Mouse (Mus musculus) ES-E14 (cell line): ENCODE measurements around the gene Dnajb6. TPM values are rescaled to one million over a fixed set of nuclear protein-coding genes. Genes with fewer than 3 reads are reported as not detected.

Experiments used
- DNase-seq: peaks from one replicate; pipeline ENCODE4 v3.0.0-alpha.2; 2013; ENCODE audit warnings: low read depth, low spot score
- H3K27ac ChIP-seq: 2 replicates; pipeline ENCODE4 v1.5.1; 2012; ENCODE audit warnings: low read depth, mild to moderate bottlenecking, low read length, moderate library complexity, mixed read lengths; ENCODE audit not compliant: poor library complexity, insufficient read depth, severe bottlenecking
- H3K36me3 ChIP-seq: 2 replicates; pipeline ENCODE4 v1.6.1; 2012; ENCODE audit warnings: mild to moderate bottlenecking, low read length, moderate library complexity, mixed read lengths; ENCODE audit not compliant: control insufficient read depth, poor library complexity, insufficient read depth, severe bottlenecking
- H3K4me1 ChIP-seq, 2 experiments: fragments of 150-350 bp in 1 of 2; sonication (generic) in 1 of 2; 2 replicates each; pipeline ENCODE4 v1.6.1; 2012; ENCODE audit warnings: low read length in 2 of 2, mild to moderate bottlenecking in 1 of 2, mixed read lengths in 1 of 2; ENCODE audit not compliant: control insufficient read depth in 2 of 2, insufficient read depth in 2 of 2, poor library complexity in 1 of 2
- H3K4me3 ChIP-seq, 2 experiments: fragments of 150-350 bp in 1 of 2; sonication (generic) in 1 of 2; 2 replicates each; pipeline ENCODE4 v1.5.1; 2012; ENCODE audit warnings: low read length in 2 of 2, low read depth in 1 of 2, mild to moderate bottlenecking in 1 of 2, mixed read lengths in 1 of 2; ENCODE audit not compliant: insufficient read depth in 1 of 2, poor library complexity in 1 of 2, severe bottlenecking in 1 of 2
- H3K9ac ChIP-seq: 2 replicates; pipeline ENCODE4 v1.6.1; 2012; ENCODE audit warnings: low read depth, mild to moderate bottlenecking, low read length, mixed read lengths; ENCODE audit not compliant: poor library complexity, insufficient read depth, severe bottlenecking
- H3K9me3 ChIP-seq: fragments of 150-350 bp; sonication (generic); 2 replicates; pipeline ENCODE4 v1.6.1; 2012; ENCODE audit warnings: low read depth, mild to moderate bottlenecking, low read length; ENCODE audit not compliant: control insufficient read depth, insufficient read depth
- CHD2 ChIP-seq: IDR thresholded peaks from 2 replicates; pipeline ENCODE4 v1.6.1; 2014; ENCODE audit warnings: mild to moderate bottlenecking, low read depth, low read length, inconsistent platforms
- HCFC1 ChIP-seq: IDR thresholded peaks from 2 replicates; pipeline ENCODE4 v1.6.1; 2012; ENCODE audit warnings: low read length, inconsistent platforms, borderline replicate concordance; ENCODE audit not compliant: insufficient read depth
- MAFK ChIP-seq: IDR thresholded peaks from 2 replicates; pipeline ENCODE4 v1.6.1; 2014; ENCODE audit warnings: mild to moderate bottlenecking, low read depth, low read length, inconsistent platforms; ENCODE audit not compliant: insufficient read depth
- ZC3H11A ChIP-seq: IDR thresholded peaks from 2 replicates; pipeline ENCODE4 v1.6.1; 2012; ENCODE audit warnings: low read depth, mild to moderate bottlenecking, inconsistent platforms, low read length, borderline replicate concordance
- ZNF384 ChIP-seq: IDR thresholded peaks from 2 replicates; pipeline ENCODE4 v1.6.1; 2012; ENCODE audit warnings: low read depth, low read length, inconsistent platforms
- in situ Hi-C, 2 experiments: fragments of 600-800 bp; cut with MboI; formaldehyde crosslinking; loops; one replicate each; pipeline ENCODE4 v1.15.1; 2025; ENCODE audit warnings: low sequenced_read_pairs in 2 of 2, inconsistent platforms in 1 of 2; ENCODE audit not compliant: unreplicated experiment in 2 of 2
- total RNA-seq: library from RNA; depleted of rRNA; stranded (reverse); fragments of 300-350 nt; gene quantifications from 2 replicates; pipeline ENCODE4 v1.2.3, GENCODE M21; 2012; rRNA removed

Gene Dnajb6
- total RNA-seq = 163 and 224 TPM in 2 replicates

DNA sequence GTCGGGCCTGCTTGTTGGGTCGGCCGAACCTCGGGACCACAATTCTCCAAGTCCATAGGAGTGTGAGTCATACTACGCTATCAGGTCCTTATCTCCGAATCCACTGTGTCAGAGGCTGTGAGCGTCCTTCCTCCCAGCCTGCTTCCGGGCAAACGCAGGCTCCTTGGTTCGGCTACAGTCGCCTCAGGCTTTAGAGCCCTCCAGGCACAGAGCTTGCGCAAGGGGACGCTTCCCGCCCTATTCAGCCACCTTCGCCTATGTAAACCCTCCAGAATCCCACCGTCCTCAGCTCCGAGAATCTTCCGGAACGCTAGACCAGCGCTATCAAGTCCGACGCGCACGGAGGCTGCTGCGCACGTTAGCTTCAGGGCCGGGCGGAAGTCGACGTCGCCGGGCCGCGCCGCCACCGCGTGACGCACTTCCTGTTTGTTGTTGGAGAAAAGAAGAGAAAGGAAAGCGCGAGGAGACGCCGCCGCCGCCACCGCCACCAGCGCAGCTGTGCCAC, at the start of gene Dnajb6, which contains the start of gene Gm5129:
Dnajb6 (plus strand) TSS at position 132 of the 505 bp plus-strand sequence.
Gm5129 (minus strand) TSS at position 380 of the 505 bp plus-strand sequence.
- Histone ChIP-seq H3K9ac (peak within 1 kb of the TSS; percentile 85), H3K4me1 (peaks cover 4 to 6% of the 10 kb centered on the region in 2 experiments; a peak in 3 of 4 replicates), H3K4me3 (peak within 1 kb of the TSS; percentile 86 to 93), H3K27ac (peak within 1 kb of the TSS; percentile 97), H3K9me3 (no peaks in the 10 kb centered on the region), H3K36me3 (no peaks in the 10 kb centered on the region; the same call in 1 of the 2 replicates)
- in situ Hi-C loops = no loop called here
- TF ChIP-seq HCFC1 = peak; percentile 87
- no peak for TF ChIP-seq MAFK
- DNase-seq = peak; percentile 89

DNA sequence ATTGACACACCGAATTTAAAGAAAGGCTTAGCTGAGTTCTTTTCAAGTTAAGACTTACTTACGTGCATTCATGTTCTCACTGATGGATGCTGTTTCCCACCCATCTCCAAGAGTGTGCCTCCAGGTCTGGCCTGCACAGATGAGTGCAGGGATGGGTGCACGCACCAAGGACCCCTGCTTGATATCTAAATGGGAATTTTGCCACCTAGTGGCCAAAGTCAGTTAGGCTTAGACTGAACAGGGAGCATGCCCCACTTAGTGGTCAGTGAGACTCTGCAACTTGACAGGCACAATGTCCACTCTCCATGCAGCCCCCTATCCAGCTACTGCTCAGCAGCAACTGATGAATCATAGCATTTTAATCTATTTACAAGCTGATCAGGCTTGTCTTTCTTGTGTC, 47.8 kb upstream of the Dnajb6 start:
- Histone ChIP-seq H3K9me3 (no peaks in the 10 kb centered on the region), H3K36me3 (no peaks in the 10 kb centered on the region), H3K9ac (no peak overlapping the region), H3K4me3 (no peak overlapping the region), H3K4me1 (no peaks in the 10 kb centered on the region), H3K27ac (no peak overlapping the region)
- TF ChIP-seq MAFK (no peak), ZC3H11A (peak; percentile 41; the same call in 1 of the 2 replicates)
- in situ Hi-C loops = loop anchor here in 1 of 2 experiments (10.0 kb wide), 1 partner anchor 293 kb away; no protein-coding TSS in a partner anchor
- DNase-seq = peak; percentile 55

DNA sequence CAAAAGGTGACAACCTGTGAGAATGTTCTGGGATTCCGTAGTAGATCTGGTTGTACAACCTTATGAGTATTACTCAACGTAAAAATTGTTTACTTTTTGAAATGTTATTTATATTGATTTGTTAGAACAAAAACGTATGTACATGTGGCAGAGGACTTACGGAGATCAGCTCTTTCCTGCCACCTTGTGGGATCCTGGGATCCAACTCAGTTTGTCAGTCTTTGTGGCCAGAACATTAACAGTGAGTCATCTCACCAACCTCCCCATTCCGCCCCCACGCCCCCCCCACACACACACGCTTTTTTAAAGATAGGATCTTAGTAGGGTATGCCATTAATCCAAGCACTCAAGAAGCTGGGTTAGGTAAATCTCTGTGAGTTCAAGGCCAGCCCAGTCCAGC, 47.1 kb upstream of the Dnajb6 start:
- in situ Hi-C loops = loop anchor here in 1 of 2 experiments (10.0 kb wide), 1 partner anchor 294 kb away; no protein-coding TSS in a partner anchor
- Histone ChIP-seq H3K4me3 (no peak overlapping the region), H3K4me1 (no peaks in the 10 kb centered on the region), H3K27ac (no peak overlapping the region), H3K9me3 (no peaks in the 10 kb centered on the region), H3K36me3 (no peaks in the 10 kb centered on the region), H3K9ac (no peak overlapping the region)
- TF ChIP-seq ZNF384 = no peak
- TF ChIP-seq MAFK = no peak
- TF ChIP-seq HCFC1 = no peak
- no peak for TF ChIP-seq CHD2
- no peak for TF ChIP-seq ZC3H11A
- DNase-seq = no peak

DNA sequence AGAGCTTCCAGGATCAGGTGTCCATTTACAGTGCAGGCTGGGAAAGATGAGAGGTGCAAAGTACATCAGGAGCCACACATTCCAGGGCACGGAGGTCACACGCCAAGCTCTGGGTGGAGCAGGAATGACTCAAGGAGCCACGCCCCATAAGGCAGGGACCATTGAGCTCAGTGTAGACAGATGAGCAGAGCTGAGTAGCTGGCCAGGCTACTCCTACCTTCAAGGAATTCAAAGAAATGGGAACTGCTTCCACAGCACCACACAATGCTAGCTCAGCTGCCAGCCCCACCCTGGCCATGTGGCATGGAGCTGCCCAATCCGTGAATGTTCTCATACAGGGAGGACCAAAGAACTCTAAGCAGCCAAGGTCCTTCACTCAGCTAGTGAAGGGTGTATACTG, 37.0 kb upstream of the Dnajb6 start:
- H3K27ac ChIP-seq = no peak overlapping the region
- H3K9ac ChIP-seq = no peak overlapping the region
- TF ChIP-seq ZC3H11A (no peak), MAFK (no peak), HCFC1 (no peak), ZNF384 (no peak), CHD2 (no peak)
- H3K36me3 ChIP-seq = no peaks in the 10 kb centered on the region
- H3K4me3 ChIP-seq = no peak overlapping the region
- in situ Hi-C loops = no loop called here
- H3K4me1 ChIP-seq = peaks cover 0 to 6% of the 10 kb centered on the region in 2 experiments; a peak in 1 of 4 replicates
- H3K9me3 ChIP-seq = no peaks in the 10 kb centered on the region
- peak; percentile 66 for DNase-seq

DNA sequence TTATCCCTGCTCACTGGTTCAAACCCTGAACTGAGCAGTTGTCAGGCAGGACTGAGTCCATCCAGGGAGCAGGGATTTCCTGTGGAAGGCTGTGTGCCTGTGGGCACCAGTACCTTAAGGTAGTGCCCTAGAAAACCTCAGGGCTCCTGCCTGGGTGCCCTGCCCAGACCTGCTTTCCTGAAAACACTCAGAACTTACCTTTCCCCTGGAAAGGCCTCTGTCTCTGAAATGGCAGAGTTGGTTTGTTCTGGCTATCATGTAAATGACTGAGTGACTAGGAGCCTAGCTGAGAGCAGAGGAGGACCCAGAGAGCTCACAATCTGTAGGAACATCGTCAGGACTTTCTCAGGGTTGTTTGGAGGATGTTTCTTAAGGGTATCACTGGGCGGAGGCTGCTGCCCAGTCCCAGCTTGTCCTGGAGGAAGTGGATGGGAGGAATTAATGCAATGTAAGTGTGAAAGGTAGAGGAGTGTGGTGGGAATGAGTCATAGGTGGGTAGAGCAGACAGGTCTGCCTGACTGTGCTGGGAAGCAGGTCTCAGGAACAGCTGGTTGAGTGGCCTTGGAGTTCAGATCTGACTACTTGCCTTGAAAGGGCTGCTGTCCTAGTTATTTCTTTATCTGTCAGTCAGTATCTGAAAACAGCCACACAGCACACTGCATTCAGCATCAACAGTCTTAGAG, 35.8 kb upstream of the Dnajb6 start:
- Histone ChIP-seq H3K27ac (no peak overlapping the region), H3K36me3 (no peaks in the 10 kb centered on the region), H3K9ac (no peak overlapping the region), H3K4me1 (peaks cover 0 to 6% of the 10 kb centered on the region in 2 experiments; a peak in 1 of 4 replicates), H3K4me3 (no peak overlapping the region), H3K9me3 (no peaks in the 10 kb centered on the region)
- DNase-seq = no peak
- in situ Hi-C loops = no loop called here
- TF ChIP-seq HCFC1 = no peak
- no peak for TF ChIP-seq ZNF384
- TF ChIP-seq ZC3H11A = no peak
- TF ChIP-seq CHD2 = no peak
- no peak for TF ChIP-seq MAFK
